Mouse (Mus musculus) adipocyte (in vitro differentiated cells): Measurements from ENCODE around the gene Akr1c13.

Source experiments
- DNase-seq: peaks from one replicate; pipeline ENCODE4 v3.0.0-alpha.2; 2016; ENCODE audit warnings: low spot score

Akr1c13 gene

GRCm38 (mm10) chr13:4244861-4245559, 54.1 kb downstream of the Akr1c13 start:
- no peak for DNase-seq

- DNase-seq, result no peak
These were observed 58.4 kb downstream of the Akr1c13 start for GRCm38 (mm10) chr13:4249347-4249746.
